Mouse (Mus musculus) heart, adult 2 months (tissue): ENCODE data around the gene Stard8.
"Not testable (repeated sequence)": the region's sequence is repeated elsewhere in the genome, so short reads cannot be mapped to it uniquely, and the experiment has no call there.

Experiments used
- CTCF ChIP-seq: fragments of 200-600 bp; IDR thresholded peaks from 2 replicates; pipeline ENCODE4 v1.8.1; 2022; ENCODE audit warnings: antibody characterized with exemption, mild to moderate bottlenecking, moderate library complexity
- EP300 ChIP-seq: fragments of 200-500 bp; IDR thresholded peaks from 2 replicates; pipeline ENCODE4 v1.6.1; 2011; ENCODE audit warnings: low read depth, low read length, control low read depth; ENCODE audit not compliant: insufficient read depth
- POLR2A ChIP-seq: fragments of 200-500 bp; IDR thresholded peaks from 2 replicates; pipeline ENCODE4 v1.6.1; 2011; ENCODE audit warnings: mild to moderate bottlenecking, low read depth, low read length, control low read depth; ENCODE audit not compliant: insufficient read depth

DNA sequence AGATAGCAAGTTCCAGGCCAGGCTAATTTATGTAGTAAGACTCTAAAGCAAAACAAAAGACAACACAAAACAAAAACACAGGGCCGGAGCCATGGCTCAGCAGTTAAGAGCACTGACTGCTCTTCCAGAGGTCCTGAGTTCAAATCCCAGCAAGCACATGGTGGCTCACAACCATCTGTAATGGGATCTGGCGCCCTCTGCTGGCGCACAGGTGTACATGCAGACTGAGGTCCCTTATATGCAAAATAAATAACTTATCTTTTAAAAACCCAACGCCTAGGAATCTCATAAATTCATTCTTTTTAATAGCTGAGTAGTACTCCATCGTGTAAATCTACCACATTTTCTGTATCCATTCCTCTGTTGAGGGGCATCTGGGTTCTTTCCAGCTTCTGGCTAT lies 16.4 kb upstream of the Stard8 start:
- peak; percentile 69 for TF ChIP-seq CTCF
- TF ChIP-seq POLR2A, EP300: not testable (repeated sequence)
